Mouse (Mus musculus) forebrain, embryonic 11.5 days (tissue): ENCODE results near the gene Mcub. TPM values are rescaled to one million over a fixed set of nuclear protein-coding genes. Genes with fewer than 3 reads are reported as not detected.

ENCODE experiments used
- ATAC-seq: fragments of 200-750 bp; cut with Nextera tagmentation; replicated peaks from 2 replicates; pipeline ENCODE4 v1.8.0; 2017; ENCODE audit warnings: moderate TSS enrichment; ENCODE audit not compliant: low FRiP score
- DNase-seq: peaks from one replicate; pipeline ENCODE4 v3.0.0-alpha.2; 2017; ENCODE audit warnings: low spot score
- H3K27ac ChIP-seq: fragments of 300-500 bp; sonication (generic); 2 replicates; pipeline ENCODE4 v1.5.1; 2014; ENCODE audit warnings: low read depth, low read length
- H3K27me3 ChIP-seq: fragments of 300-500 bp; sonication (generic); 2 replicates; pipeline ENCODE4 v1.6.1; 2014; ENCODE audit warnings: mild to moderate bottlenecking, low read length, mixed read lengths; ENCODE audit not compliant: control insufficient read depth, insufficient read depth
- H3K36me3 ChIP-seq: fragments of 300-500 bp; sonication (generic); 2 replicates; pipeline ENCODE4 v1.6.1; 2014; ENCODE audit warnings: mild to moderate bottlenecking, low read length, moderate library complexity, mixed read lengths; ENCODE audit not compliant: control insufficient read depth, insufficient read depth
- H3K4me1 ChIP-seq: fragments of 300-500 bp; sonication (generic); replicated peaks from 2 replicates; pipeline ENCODE4 v1.6.1; 2014; ENCODE audit warnings: low read length, mixed read lengths; ENCODE audit not compliant: control insufficient read depth, insufficient read depth
- H3K4me2 ChIP-seq: fragments of 300-500 bp; sonication (generic); 2 replicates; pipeline ENCODE4 v1.6.1; 2014; ENCODE audit warnings: low read depth, mild to moderate bottlenecking, low read length, moderate library complexity, mixed read lengths; ENCODE audit not compliant: severe bottlenecking
- H3K4me3 ChIP-seq: fragments of 300-500 bp; sonication (generic); 2 replicates; pipeline ENCODE4 v1.5.1; 2014; ENCODE audit warnings: low read depth, low read length
- H3K9ac ChIP-seq: fragments of 300-500 bp; sonication (generic); 2 replicates; pipeline ENCODE4 v1.6.1; 2014; ENCODE audit warnings: low read length
- H3K9me3 ChIP-seq: fragments of 300-500 bp; sonication (generic); 2 replicates; pipeline ENCODE4 v1.6.1; 2016; ENCODE audit warnings: low read length, mixed read lengths; ENCODE audit not compliant: control insufficient read depth
- WGBS: fragments of 180-500 bp; shearing (Covaris S2); extraction: QIAGEN DNeasy Blood & Tissue Kit; methylation state at CpG from one replicate; pipeline ENCODE4 v1.1.7; 2014; 5-methylcytosine and 5-hydroxymethylcytosine counted together
- polyA plus RNA-seq: library from polyadenylated mRNA; unstranded; fragments of >200 nt; fragmentation: Nextera tagmentation; extraction: Ambion mirVana; gene quantifications from 2 replicates; pipeline ENCODE4 v1.2.1, GENCODE M21; 2014

Mcub gene
- polyA plus RNA-seq, 1 experiment from 2014 or later = 3.2 TPM

- DNase-seq = no peak
- 85% methylated on average over 8 of the region's 8 CpGs for WGBS
Measured at GRCm38 (mm10) chr3:129880925-129881593, 88.9 kb downstream of the Mcub start.

GRCm38 (mm10) chr3:129879913-129880312 is 90.1 kb downstream of the Mcub start:
- Histone ChIP-seq H3K4me1 (peaks cover 5% of the 10 kb centered on the region; the same call in 1 of the 2 replicates), H3K4me2 (peak overlapping the region; percentile 77; the same call in 1 of the 2 replicates), H3K36me3 (no peaks in the 10 kb centered on the region), H3K9me3 (no peaks in the 10 kb centered on the region), H3K4me3 (no peak overlapping the region), H3K9ac (peak overlapping the region; percentile 69; the same call in 1 of the 2 replicates), H3K27me3 (no peaks in the 10 kb centered on the region), H3K27ac (no peak overlapping the region)
- DNase-seq (no peak), ATAC-seq (no peak)
- 72% methylated on average over 2 of the region's 2 CpGs for WGBS

More at GRCm38 (mm10) chr3:129880925-129881593, 88.9 kb downstream of the Mcub start:
- no peak overlapping the region for H3K4me2 ChIP-seq
- H3K27me3 ChIP-seq = no peaks in the 10 kb centered on the region
- peaks cover 5% of the 10 kb centered on the region; the same call in 1 of the 2 replicates for H3K4me1 ChIP-seq
- no peak overlapping the region for H3K27ac ChIP-seq
- H3K36me3 ChIP-seq = no peaks in the 10 kb centered on the region
- no peak overlapping the region for H3K4me3 ChIP-seq
- no peaks in the 10 kb centered on the region for H3K9me3 ChIP-seq
- no peak overlapping the region for H3K9ac ChIP-seq
- ATAC-seq = no peak

GRCm38 (mm10) chr3:129879131-129879757 is 90.8 kb downstream of the Mcub start:
- Histone ChIP-seq H3K36me3 (no peaks in the 10 kb centered on the region), H3K9ac (peak overlapping the region; percentile 69), H3K4me2 (peak overlapping the region; percentile 77), H3K27ac (peak overlapping the region; percentile 57; the same call in 1 of the 2 replicates), H3K9me3 (no peaks in the 10 kb centered on the region), H3K4me3 (peak overlapping the region; percentile 66), H3K27me3 (no peaks in the 10 kb centered on the region), H3K4me1 (peaks cover 5% of the 10 kb centered on the region; the same call in 1 of the 2 replicates)
- DNase-seq (peak; percentile 69), ATAC-seq (peak; percentile 71)
- 0% methylated on average over 25 of the region's 25 CpGs for WGBS

GRCm38 (mm10) chr3:129878405-129879021 is 91.5 kb downstream of the Mcub start, which contains the start of gene Pla2g12a:
TSS of gene Pla2g12a (plus strand) at chr3:129878606.
- peak; percentile 93 for ATAC-seq
- no peaks in the 10 kb centered on the region for H3K36me3 ChIP-seq
- peak within 1 kb of the TSS; percentile 69 for H3K9ac ChIP-seq
- H3K27me3 ChIP-seq = no peaks in the 10 kb centered on the region
- H3K4me1 ChIP-seq = peaks cover 5% of the 10 kb centered on the region; the same call in 1 of the 2 replicates
- H3K9me3 ChIP-seq = no peaks in the 10 kb centered on the region
- WGBS = under 1% methylated on average over 65 of the region's 66 CpGs
- peak within 1 kb of the TSS; percentile 66 for H3K4me3 ChIP-seq
- peak within 1 kb of the TSS; percentile 57 for H3K27ac ChIP-seq
- peak; percentile 96 for DNase-seq
- H3K4me2 ChIP-seq = peak within 1 kb of the TSS; percentile 77

- 92% methylated on average over 10 of the region's 10 CpGs for WGBS
- H3K9ac ChIP-seq = no peak overlapping the region
- no peak for ATAC-seq
Measured at GRCm38 (mm10) chr3:129877327-129877726, 92.7 kb downstream of the Mcub start.

More at GRCm38 (mm10) chr3:129877327-129877726, 92.7 kb downstream of the Mcub start:
- Histone ChIP-seq H3K27ac (no peak overlapping the region), H3K36me3 (no peaks in the 10 kb centered on the region), H3K4me2 (no peak overlapping the region), H3K27me3 (no peaks in the 10 kb centered on the region), H3K9me3 (no peaks in the 10 kb centered on the region), H3K4me3 (no peak overlapping the region), H3K4me1 (peaks cover 5% of the 10 kb centered on the region; the same call in 1 of the 2 replicates)
- DNase-seq = no peak

Other genes with a start within 250 kb of the Mcub start
- 1.7 and 1.9 TPM in 2 replicates for gene Egf, start 214.9 kb downstream of the Mcub start, polyA plus RNA-seq
- not detected in 2 replicates for gene Lrit3, start 166.2 kb downstream of the Mcub start, polyA plus RNA-seq
- gene Rrh, start 147.6 kb downstream of the Mcub start, polyA plus RNA-seq = not detected in 2 replicates
- gene Gar1, start 138.8 kb downstream of the Mcub start, polyA plus RNA-seq = 40.9 and 42.8 TPM in 2 replicates
- gene Cfi, start 134.3 kb downstream of the Mcub start, polyA plus RNA-seq = 0.08 and 0.29 TPM in 2 replicates
- 33.7 and 39.0 TPM in 2 replicates for gene Pla2g12a, start 91.6 kb downstream of the Mcub start, polyA plus RNA-seq
- 62.8 and 64.7 TPM in 2 replicates for gene Casp6, start 68.8 kb downstream of the Mcub start, polyA plus RNA-seq
- gene Sec24b, start 91.3 kb upstream of the Mcub start, polyA plus RNA-seq = 38.2 and 38.9 TPM in 2 replicates
- 2.1 and 2.4 TPM in 2 replicates for gene Col25a1, start 161.3 kb upstream of the Mcub start, polyA plus RNA-seq